Mouse (Mus musculus) MEL (cell line): ENCODE measurements at regions not wholly inside any gene's neighbourhood (a gene's known extent, or its start where the extent isn't known, plus 50 kb on each side); places are given as distances from the start of the nearest gene placed in this dataset.

Experiments
- DNase-seq: peaks from one replicate; pipeline ENCODE4 v3.0.0; 2011; ENCODE audit warnings: low read depth, low spot score
- H3K27ac ChIP-seq: 2 replicates; pipeline ENCODE4 v1.5.1; 2012; ENCODE audit warnings: low read depth, mild to moderate bottlenecking, control low read depth, low read length, moderate library complexity; ENCODE audit not compliant: control insufficient read depth
- H3K27me3 ChIP-seq, 2 experiments: fragments of 150-350 bp in 1 of 2; sonication (generic) in 1 of 2; 2 replicates each; pipeline ENCODE4 v1.6.1; 2012; ENCODE audit warnings: low read length in 2 of 2, mild to moderate bottlenecking in 2 of 2, improper control_type of control experiment in 1 of 2, moderate library complexity in 1 of 2; ENCODE audit not compliant: insufficient read depth in 2 of 2, control insufficient read depth in 1 of 2
- H3K36me3 ChIP-seq, 2 experiments: 2 replicates each; pipeline ENCODE4 v1.6.1; 2012 to 2014; ENCODE audit warnings: low read length in 2 of 2, improper control_type of control experiment in 1 of 2, inconsistent platforms in 1 of 2, mild to moderate bottlenecking in 1 of 2; ENCODE audit not compliant: insufficient read depth in 2 of 2, control insufficient read depth in 1 of 2
- H3K4me1 ChIP-seq, 2 experiments: fragments of 150-350 bp in 1 of 2; sonication (generic) in 1 of 2; 2 replicates each; pipeline ENCODE4 v1.6.1; 2012; ENCODE audit warnings: low read length in 2 of 2, improper control_type of control experiment in 1 of 2, mild to moderate bottlenecking in 1 of 2; ENCODE audit not compliant: insufficient read depth in 2 of 2, control insufficient read depth in 1 of 2
- H3K4me3 ChIP-seq, 2 experiments: fragments of 150-350 bp in 1 of 2; sonication (generic) in 1 of 2; 2 replicates each; pipeline ENCODE4 v1.5.1; 2012; ENCODE audit warnings: low read depth in 2 of 2, low read length in 2 of 2, mild to moderate bottlenecking in 2 of 2, moderate library complexity in 2 of 2, control low read depth in 1 of 2, improper control_type of control experiment in 1 of 2; ENCODE audit not compliant: control insufficient read depth in 1 of 2, insufficient read depth in 1 of 2
- H3K79me2 ChIP-seq: 2 replicates; pipeline ENCODE4 v1.6.1; 2012; ENCODE audit warnings: mild to moderate bottlenecking, low read length, moderate library complexity; ENCODE audit not compliant: control insufficient read depth, poor library complexity, insufficient read depth
- H3K9ac ChIP-seq: 2 replicates; pipeline ENCODE4 v1.6.1; 2012; ENCODE audit warnings: low read depth, mild to moderate bottlenecking, control low read depth, low read length, moderate library complexity; ENCODE audit not compliant: control insufficient read depth, poor library complexity, severe bottlenecking
- H3K9me3 ChIP-seq: fragments of 150-350 bp; sonication (generic); replicated peaks from 2 replicates; pipeline ENCODE4 v1.6.1; 2012; ENCODE audit warnings: mild to moderate bottlenecking, low read length, improper control_type of control experiment, moderate library complexity; ENCODE audit not compliant: insufficient read depth
- BHLHE40 ChIP-seq: IDR thresholded peaks from 2 replicates; pipeline ENCODE4 v1.6.1; 2012; ENCODE audit warnings: low read depth, mild to moderate bottlenecking, inconsistent platforms, low read length, improper control_type of control experiment, borderline replicate concordance
- CTCF ChIP-seq, 3 experiments: IDR thresholded peaks in 2 of 3; conservative IDR thresholded peaks in 1 of 3; 2 replicates each; pipeline ENCODE4 v1.5.1; 2011 to 2012; ENCODE audit warnings: low read length in 3 of 3, low read depth in 2 of 3, mild to moderate bottlenecking in 2 of 3, improper control_type of control experiment in 1 of 3, inconsistent platforms in 1 of 3, mixed read lengths in 1 of 3, moderate library complexity in 1 of 3; ENCODE audit not compliant: control insufficient read depth in 1 of 3, insufficient read depth in 1 of 3, poor library complexity in 1 of 3, severe bottlenecking in 1 of 3
- ELF1 ChIP-seq: IDR thresholded peaks from 2 replicates; pipeline ENCODE4 v1.6.1; 2014; ENCODE audit warnings: low read depth, mild to moderate bottlenecking, inconsistent platforms, low read length, improper control_type of control experiment, moderate library complexity
- GATA1 ChIP-seq: IDR thresholded peaks from 2 replicates; pipeline ENCODE4 v1.6.1; 2011; ENCODE audit warnings: low read depth, low read length, improper control_type of control experiment
- HCFC1 ChIP-seq: IDR thresholded peaks from 2 replicates; pipeline ENCODE4 v1.6.1; 2012; ENCODE audit warnings: low read depth, mild to moderate bottlenecking, inconsistent platforms, low read length, improper control_type of control experiment, moderate library complexity
- JUND ChIP-seq: IDR thresholded peaks from 2 replicates; pipeline ENCODE4 v1.6.1; 2011; ENCODE audit warnings: low read depth, mild to moderate bottlenecking, improper control_type of control experiment, low read length
- KAT2A ChIP-seq: conservative IDR thresholded peaks from 2 replicates; pipeline ENCODE4 v1.6.1; 2012; ENCODE audit warnings: low read depth, low read length, improper control_type of control experiment, inconsistent platforms
- MAFK ChIP-seq: IDR thresholded peaks from 2 replicates; pipeline ENCODE4 v1.6.1; 2011; ENCODE audit warnings: low read depth, mild to moderate bottlenecking, low read length, improper control_type of control experiment, borderline replicate concordance
- MAX ChIP-seq: IDR thresholded peaks from 2 replicates; pipeline ENCODE4 v1.6.1; 2011; ENCODE audit warnings: low read length, improper control_type of control experiment
- MAZ ChIP-seq: IDR thresholded peaks from 2 replicates; pipeline ENCODE4 v1.6.1; 2012; ENCODE audit warnings: low read depth, mild to moderate bottlenecking, inconsistent platforms, low read length, improper control_type of control experiment
- MEF2A ChIP-seq: IDR thresholded peaks from 2 replicates; pipeline ENCODE4 v1.6.1; 2014; ENCODE audit warnings: low read depth, mild to moderate bottlenecking, inconsistent platforms, low read length, improper control_type of control experiment; ENCODE audit not compliant: poor library complexity, insufficient replicate concordance, severe bottlenecking; ENCODE audit errors: extremely low read depth
- MXI1 ChIP-seq: IDR thresholded peaks from 2 replicates; pipeline ENCODE4 v1.6.1; 2011; ENCODE audit warnings: mild to moderate bottlenecking, low read depth, low read length, improper control_type of control experiment
- NRF1 ChIP-seq: IDR thresholded peaks from 2 replicates; pipeline ENCODE4 v1.6.1; 2014; ENCODE audit warnings: low read depth, mild to moderate bottlenecking, inconsistent platforms, low read length, improper control_type of control experiment, moderate library complexity; ENCODE audit not compliant: poor library complexity, insufficient read depth, severe bottlenecking
- POLR2A ChIP-seq, 2 experiments: IDR thresholded peaks; 2 replicates each; pipeline ENCODE4 v1.6.1; 2011 to 2012; ENCODE audit warnings: low read length in 2 of 2, mild to moderate bottlenecking in 2 of 2, control low read depth in 1 of 2, improper control_type of control experiment in 1 of 2, low read depth in 1 of 2, moderate library complexity in 1 of 2; ENCODE audit not compliant: control insufficient read depth in 1 of 2, insufficient read depth in 1 of 2, poor library complexity in 1 of 2
- POLR2AphosphoS2 ChIP-seq: IDR thresholded peaks from 2 replicates; pipeline ENCODE4 v1.6.1; 2011; ENCODE audit warnings: low read length, improper control_type of control experiment
- POLR2AphosphoS5 ChIP-seq: IDR thresholded peaks from 2 replicates; pipeline ENCODE4 v1.6.1; 2012; ENCODE audit warnings: low read depth, borderline replicate concordance, mild to moderate bottlenecking, inconsistent platforms, low read length, moderate library complexity, mixed read lengths
- SIN3A ChIP-seq: IDR thresholded peaks from 2 replicates; pipeline ENCODE4 v1.6.1; 2012; ENCODE audit warnings: low read length, improper control_type of control experiment, inconsistent platforms
- SMC3 ChIP-seq: IDR thresholded peaks from 2 replicates; pipeline ENCODE4 v1.6.1; 2011; ENCODE audit warnings: low read depth, low read length, improper control_type of control experiment
- TAL1 ChIP-seq: IDR thresholded peaks from 2 replicates; pipeline ENCODE4 v1.6.1; 2012; ENCODE audit warnings: mild to moderate bottlenecking, inconsistent platforms, low read length, moderate library complexity, mixed read lengths
- TBP ChIP-seq: IDR thresholded peaks from 2 replicates; pipeline ENCODE4 v1.8.0; 2011; ENCODE audit warnings: low read depth, low read length, improper control_type of control experiment
- UBTF ChIP-seq: IDR thresholded peaks from 2 replicates; pipeline ENCODE4 v1.6.1; 2012; ENCODE audit warnings: low read depth, mild to moderate bottlenecking, inconsistent platforms, low read length, improper control_type of control experiment, moderate library complexity, borderline replicate concordance; ENCODE audit not compliant: insufficient read depth
- USF1 ChIP-seq: IDR thresholded peaks from 2 replicates; pipeline ENCODE4 v1.6.1; 2014; ENCODE audit warnings: low read depth, mild to moderate bottlenecking, inconsistent platforms, low read length, improper control_type of control experiment, moderate library complexity
- ZKSCAN1 ChIP-seq: IDR thresholded peaks from 2 replicates; pipeline ENCODE4 v1.6.1; 2012; ENCODE audit warnings: low read depth, mild to moderate bottlenecking, inconsistent platforms, low read length, improper control_type of control experiment, moderate library complexity
- ZMIZ1 ChIP-seq: IDR thresholded peaks from 2 replicates; pipeline ENCODE4 v1.6.1; 2012; ENCODE audit warnings: low read depth, mild to moderate bottlenecking, inconsistent platforms, low read length, improper control_type of control experiment, moderate library complexity
- ZNF384 ChIP-seq: IDR thresholded peaks from 2 replicates; pipeline ENCODE4 v1.6.1; 2012; ENCODE audit warnings: low read depth, mild to moderate bottlenecking, inconsistent platforms, low read length, improper control_type of control experiment

DNA sequence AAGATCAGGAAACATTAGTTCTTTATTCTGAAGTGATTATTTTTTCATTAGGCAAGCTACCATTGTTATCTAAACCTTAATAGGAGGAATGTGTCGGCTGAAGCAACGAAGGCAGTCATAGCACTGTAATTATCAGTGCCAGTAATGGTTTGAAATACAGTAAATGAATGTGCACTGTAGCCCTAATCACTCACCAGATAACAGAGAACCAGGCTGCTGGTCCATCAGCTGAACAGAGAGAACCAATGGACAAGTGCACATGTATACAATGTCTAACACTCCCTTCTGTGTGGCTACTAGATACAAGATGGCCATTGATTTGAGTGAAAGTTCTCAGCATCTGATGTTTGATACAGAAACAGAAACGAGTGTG, 294.6 kb upstream of the Ano5 start:
- H3K27me3 ChIP-seq, result no peaks in the 10 kb centered on the region
- H3K4me3 ChIP-seq, result no peak overlapping the region
- H3K36me3 ChIP-seq, result no peaks in the 10 kb centered on the region
- no peaks in the 10 kb centered on the region for H3K9me3 ChIP-seq
- TF ChIP-seq UBTF, result no peak
- no peak for TF ChIP-seq GATA1
- TF ChIP-seq POLR2AphosphoS2, result no peak
- no peak for TF ChIP-seq POLR2AphosphoS5
- TF ChIP-seq TBP, result no peak
- TF ChIP-seq SMC3, result no peak
- no peak for TF ChIP-seq ZNF384
- no peak for TF ChIP-seq MXI1
- TF ChIP-seq MEF2A, result no peak
- no peak for TF ChIP-seq ZKSCAN1
- no peak for TF ChIP-seq KAT2A
- TF ChIP-seq MAZ, result no peak
- TF ChIP-seq, all 39 proteins: peak for 0
- no peak overlapping the region for H3K27ac ChIP-seq
- H3K9ac ChIP-seq, result no peak overlapping the region
- H3K4me1 ChIP-seq, result no peaks in the 10 kb centered on the region
- H3K79me2 ChIP-seq, result no peaks in the 10 kb centered on the region
- no peak for DNase-seq

DNA sequence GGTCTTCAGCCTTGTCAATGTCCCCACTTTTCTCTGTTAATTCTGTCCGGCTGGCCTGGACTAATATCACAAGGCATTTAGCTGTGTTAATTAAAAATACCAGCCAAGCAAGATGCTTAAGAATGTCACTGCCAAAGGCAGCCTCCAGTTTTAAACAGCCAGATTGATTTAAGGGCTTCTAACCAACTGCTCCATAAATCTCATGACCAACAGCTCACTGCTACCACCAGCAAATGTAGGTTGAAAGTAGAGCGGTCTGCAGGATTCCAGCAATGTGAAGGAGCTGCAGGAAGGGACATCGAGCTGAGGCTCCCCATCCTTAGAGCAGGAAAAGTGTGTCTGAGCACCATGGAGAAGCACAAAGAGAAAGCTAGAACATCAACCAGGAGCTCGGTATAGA, 289.5 kb upstream of the Ano5 start:
- H3K9ac ChIP-seq, result no peak overlapping the region
- H3K79me2 ChIP-seq, result no peaks in the 10 kb centered on the region
- TF ChIP-seq HCFC1, result no peak
- TF ChIP-seq ZMIZ1, result no peak
- TF ChIP-seq UBTF, result no peak
- TF ChIP-seq KAT2A, result no peak
- TF ChIP-seq CTCF (IDR thresholded peaks at IDR 0.05 in 2 of 3, conservative IDR thresholded peaks at IDR 0.05 in 1 of 3; ENCODE audit: control insufficient read depth in 1 of 3, insufficient read depth in 1 of 3, low read depth in 2 of 3, low read length in 3 of 3, poor library complexity in 1 of 3, severe bottlenecking in 1 of 3), result no peak
- TF ChIP-seq TAL1, result no peak
- no peak for TF ChIP-seq SIN3A
- TF ChIP-seq MAFK, result no peak
- no peak for TF ChIP-seq GATA1
- TF ChIP-seq MAX, result no peak
- no peak for TF ChIP-seq MXI1
- no peak for TF ChIP-seq BHLHE40
- TF ChIP-seq JUND, result no peak
- no peak for TF ChIP-seq NRF1
- TF ChIP-seq ELF1, result no peak
- no peak for TF ChIP-seq POLR2A (IDR thresholded peaks at IDR 0.05; ENCODE audit: control insufficient read depth in 1 of 2, insufficient read depth in 1 of 2, low read depth in 1 of 2, low read length in 2 of 2, poor library complexity in 1 of 2)
- no peak for TF ChIP-seq USF1

More for the DNA sequence above, 289.5 kb upstream of the Ano5 start:
- Histone ChIP-seq H3K4me1 (no peaks in the 10 kb centered on the region), H3K4me3 (no peak overlapping the region), H3K27me3 (no peaks in the 10 kb centered on the region), H3K9me3 (no peaks in the 10 kb centered on the region), H3K36me3 (no peaks in the 10 kb centered on the region), H3K27ac (no peak overlapping the region)
- DNase-seq, result no peak
